Mouse (Mus musculus): ENCODE measurements around the gene A930017K11Rik. TPM values are rescaled to one million over a fixed set of nuclear protein-coding genes. Genes with fewer than 3 reads are reported as not detected.

Gene A930017K11Rik
- 6.8 and 7.2 TPM in 2 replicates for polyA plus RNA-seq (2015; fragmentation: Nextera tagmentation; extraction: Ambion mirVana)

DNA sequence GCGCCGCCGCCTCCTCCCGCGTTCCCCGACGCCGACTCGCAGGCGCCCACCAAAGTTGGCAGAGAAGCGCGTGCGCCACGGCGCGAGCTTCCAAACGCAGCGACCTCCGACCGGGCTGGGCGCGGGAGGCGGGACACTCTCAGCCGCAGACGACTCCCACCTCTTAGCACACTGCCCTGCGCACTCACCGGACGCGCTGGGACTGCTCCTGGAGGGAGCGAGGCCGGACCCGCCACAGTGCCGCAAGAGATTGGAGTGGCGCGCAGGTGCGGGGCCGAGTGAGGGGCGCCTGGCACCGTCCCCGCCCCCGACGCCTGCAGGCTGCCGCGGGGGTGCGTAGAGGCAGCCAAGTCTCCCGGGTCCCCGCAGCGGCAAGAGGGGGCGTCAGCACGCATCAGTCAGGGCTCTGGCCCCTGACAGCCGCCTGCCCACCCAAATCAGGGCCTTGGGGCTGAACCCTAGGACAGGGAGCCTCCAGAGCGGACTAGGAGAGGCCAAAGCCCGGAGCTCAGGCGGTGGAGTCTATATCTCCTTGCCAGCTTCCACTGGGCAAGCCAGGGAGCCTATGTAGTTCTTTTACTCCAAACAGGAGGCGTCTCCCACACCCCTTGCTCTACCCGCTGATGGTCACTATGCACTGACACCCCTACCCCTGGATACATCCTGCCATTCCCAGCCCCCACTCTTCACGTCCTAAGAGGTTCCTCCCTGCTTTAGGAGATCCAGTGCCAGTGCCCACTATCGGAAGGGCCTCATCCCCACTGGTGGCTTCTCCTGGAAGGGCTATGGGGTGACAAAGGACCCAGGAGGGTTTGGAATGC is at the start of gene A930017K11Rik:
Gene A930017K11Rik (minus strand): TSS at position 763 of the 821 bp plus-strand sequence.
- peak; percentile 29 for DNase-seq (ENCODE audit: low spot score)

DNA sequence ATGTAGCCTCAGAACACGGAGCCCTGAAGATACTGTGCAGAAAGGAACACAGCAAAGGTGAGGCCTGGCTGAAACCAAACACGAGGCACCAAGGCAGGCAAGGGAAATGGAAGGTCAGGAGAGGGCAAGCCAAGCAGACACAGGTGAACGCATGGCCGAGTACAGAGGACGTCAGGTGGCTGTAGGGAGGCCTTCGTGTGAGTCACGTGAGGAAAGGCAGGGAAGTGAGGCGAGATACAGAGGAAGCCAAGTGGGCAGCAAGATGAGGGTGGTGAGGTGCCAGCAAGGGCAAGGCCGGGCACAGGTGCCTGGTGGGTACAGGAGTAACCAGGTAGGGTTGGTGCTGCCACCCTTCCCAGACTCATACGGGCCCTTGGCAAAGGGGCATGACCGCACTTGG is 46.1 kb upstream of the A930017K11Rik start:
- H3K9me3 ChIP-seq (replicated peaks; ENCODE audit: low read length), result no peaks in the 10 kb centered on the region
- no peak overlapping the region for H3K27ac ChIP-seq
- no peak overlapping the region for H3K9ac ChIP-seq (ENCODE audit: low read depth, low read length)
- no peak overlapping the region for H3K4me2 ChIP-seq (ENCODE audit: low read length)
- no peaks in the 10 kb centered on the region; the same call in 1 of the 2 replicates for H3K4me1 ChIP-seq (replicated peaks; ENCODE audit: insufficient read depth, low read length)
- TF ChIP-seq CTCF (IDR thresholded peaks at IDR 0.05; ENCODE audit: low read depth), result no peak
- peaks cover 10% of the 10 kb centered on the region; the same call in 1 of the 2 replicates for H3K36me3 ChIP-seq (ENCODE audit: insufficient read depth, low read length)
- DNase-seq (ENCODE audit: low spot score), result no peak
- ATAC-seq (replicated peaks; ENCODE audit: low FRiP score, low read depth), result peak; percentile 78
- 57% methylated on average over 11 of the region's 11 CpGs for WGBS
- H3K27me3 ChIP-seq (ENCODE audit: insufficient read depth, low read length), result no peaks in the 10 kb centered on the region
- H3K4me3 ChIP-seq (replicated peaks; ENCODE audit: low read depth, low read length), result no peak overlapping the region

More for the DNA sequence above, at the start of gene A930017K11Rik:
- H3K27me3 ChIP-seq (ENCODE audit: insufficient read depth, low read length), result peaks cover 13% of the 10 kb centered on the region
- H3K9me3 ChIP-seq (replicated peaks; ENCODE audit: low read length), result no peaks in the 10 kb centered on the region
- no peaks in the 10 kb centered on the region for H3K36me3 ChIP-seq (ENCODE audit: insufficient read depth, low read length)
- ATAC-seq (replicated peaks; ENCODE audit: low FRiP score, low read depth), result peak; percentile 23; the same call in 1 of the 2 replicates
- TF ChIP-seq CTCF (IDR thresholded peaks at IDR 0.05; ENCODE audit: low read depth), result no peak
- 0 out of 2 replicates have a peak, but pooled peaks cover 2% of the 10 kb centered on the region for H3K4me1 ChIP-seq (replicated peaks; ENCODE audit: insufficient read depth, low read length)
- H3K27ac ChIP-seq, result peak within 1 kb of the TSS; percentile 60
- H3K9ac ChIP-seq (ENCODE audit: low read depth, low read length), result peak within 1 kb of the TSS; percentile 56
- WGBS, result 2% methylated on average over 58 of the region's 58 CpGs
- peak within 1 kb of the TSS; percentile 72 for H3K4me2 ChIP-seq (ENCODE audit: low read length)
- H3K4me3 ChIP-seq (replicated peaks; ENCODE audit: low read depth, low read length), result peak within 1 kb of the TSS; percentile 37

DNA sequence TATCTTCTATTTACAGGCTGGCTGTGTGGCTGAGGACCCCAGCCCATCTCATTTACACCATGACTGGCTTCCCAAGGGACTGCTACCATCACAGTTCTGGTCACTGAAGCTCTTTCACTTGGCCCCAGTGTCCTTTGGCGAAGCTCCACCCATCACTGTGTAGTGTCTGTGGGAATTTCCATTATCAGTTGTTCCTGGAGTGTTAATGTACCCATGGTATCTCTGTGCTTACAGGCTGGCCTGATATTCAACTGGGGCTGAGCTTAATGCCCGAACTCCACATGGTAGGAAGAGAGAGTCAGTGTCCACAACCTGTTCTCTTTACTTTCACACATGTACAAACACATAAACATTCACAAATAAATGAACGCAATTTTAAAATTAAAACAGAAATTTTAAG is 41.1 kb upstream of the A930017K11Rik start:
- no peak for TF ChIP-seq CTCF (IDR thresholded peaks at IDR 0.05; ENCODE audit: low read depth)
- WGBS, result 91% methylated on average over 3 of the region's 3 CpGs
- Histone ChIP-seq H3K4me2 (ENCODE audit: low read length) (no peak overlapping the region), H3K36me3 (ENCODE audit: insufficient read depth, low read length) (peaks cover 31% of the 10 kb centered on the region), H3K27ac (no peak overlapping the region), H3K4me3 (replicated peaks; ENCODE audit: low read depth, low read length) (no peak overlapping the region), H3K9ac (ENCODE audit: low read depth, low read length) (no peak overlapping the region), H3K9me3 (replicated peaks; ENCODE audit: low read length) (no peaks in the 10 kb centered on the region), H3K4me1 (replicated peaks; ENCODE audit: insufficient read depth, low read length) (no peaks in the 10 kb centered on the region; the same call in 1 of the 2 replicates), H3K27me3 (ENCODE audit: insufficient read depth, low read length) (no peaks in the 10 kb centered on the region)
- DNase-seq (ENCODE audit: low spot score), result no peak
- ATAC-seq (replicated peaks; ENCODE audit: low FRiP score, low read depth), result no peak

DNA sequence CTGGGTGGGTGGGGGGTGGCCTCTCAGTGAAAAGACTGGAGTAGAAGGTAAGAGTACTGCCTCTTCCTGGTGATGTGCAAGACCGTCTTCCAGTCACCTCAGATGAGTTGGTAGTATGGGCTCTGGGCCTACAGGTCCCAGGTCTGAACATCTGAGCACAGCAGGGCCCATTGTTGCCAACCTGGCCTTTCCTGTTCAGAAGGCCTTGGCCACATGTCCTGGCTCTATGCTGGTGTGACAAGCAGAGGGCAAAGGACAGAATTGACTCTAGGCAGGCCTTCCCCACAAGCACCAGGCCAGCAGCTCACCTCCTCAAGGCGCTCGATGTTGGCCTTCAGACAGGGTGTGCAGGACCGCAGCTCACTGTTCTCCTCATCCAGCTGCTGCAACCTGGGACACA is 39.9 kb upstream of the A930017K11Rik start:
- no peaks in the 10 kb centered on the region for H3K4me1 ChIP-seq (replicated peaks; ENCODE audit: insufficient read depth, low read length)
- no peak overlapping the region for H3K9ac ChIP-seq (ENCODE audit: low read depth, low read length)
- H3K27ac ChIP-seq, result no peak overlapping the region
- no peak for ATAC-seq (replicated peaks; ENCODE audit: low FRiP score, low read depth)
- no peaks in the 10 kb centered on the region for H3K9me3 ChIP-seq (replicated peaks; ENCODE audit: low read length)
- WGBS, result 98% methylated on average over 4 of the region's 4 CpGs
- TF ChIP-seq CTCF (IDR thresholded peaks at IDR 0.05; ENCODE audit: low read depth), result no peak
- no peak overlapping the region for H3K4me3 ChIP-seq (replicated peaks; ENCODE audit: low read depth, low read length)
- DNase-seq (ENCODE audit: low spot score), result no peak
- peaks cover 25% of the 10 kb centered on the region for H3K36me3 ChIP-seq (ENCODE audit: insufficient read depth, low read length)
- no peaks in the 10 kb centered on the region for H3K27me3 ChIP-seq (ENCODE audit: insufficient read depth, low read length)
- H3K4me2 ChIP-seq (ENCODE audit: low read length), result no peak overlapping the region

DNA sequence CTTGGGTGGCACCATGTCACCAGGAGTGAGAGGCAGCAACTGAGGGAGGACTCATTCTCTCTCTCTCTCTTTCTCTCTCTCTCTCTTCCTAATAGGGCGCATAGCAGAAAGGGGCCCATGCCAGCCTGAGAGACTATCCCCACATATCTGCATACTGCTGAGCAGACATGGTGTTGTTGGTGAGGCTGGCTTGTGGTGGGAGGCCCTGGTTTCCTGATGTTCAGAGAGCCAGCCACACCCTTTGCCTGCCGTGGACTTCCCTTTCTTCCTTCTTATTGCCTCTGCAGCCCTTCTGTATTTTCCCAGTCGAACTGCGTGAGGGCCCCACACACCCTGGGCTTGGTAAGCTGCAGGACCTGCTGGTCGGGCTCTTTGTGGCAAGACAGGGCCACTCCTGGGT is 38.0 kb upstream of the A930017K11Rik start:
- H3K4me1 ChIP-seq (replicated peaks; ENCODE audit: insufficient read depth, low read length), result no peaks in the 10 kb centered on the region
- H3K27ac ChIP-seq, result no peak overlapping the region
- no peak overlapping the region for H3K9ac ChIP-seq (ENCODE audit: low read depth, low read length)
- no peak for DNase-seq (ENCODE audit: low spot score)
- no peaks in the 10 kb centered on the region for H3K27me3 ChIP-seq (ENCODE audit: insufficient read depth, low read length)
- H3K4me2 ChIP-seq (ENCODE audit: low read length), result no peak overlapping the region
- ATAC-seq (replicated peaks; ENCODE audit: low FRiP score, low read depth), result no peak
- peaks cover 25% of the 10 kb centered on the region for H3K36me3 ChIP-seq (ENCODE audit: insufficient read depth, low read length)
- H3K9me3 ChIP-seq (replicated peaks; ENCODE audit: low read length), result no peaks in the 10 kb centered on the region
- H3K4me3 ChIP-seq (replicated peaks; ENCODE audit: low read depth, low read length), result no peak overlapping the region
- no peak for TF ChIP-seq CTCF (IDR thresholded peaks at IDR 0.05; ENCODE audit: low read depth)
- 87% methylated on average over 5 of the region's 5 CpGs for WGBS

DNA sequence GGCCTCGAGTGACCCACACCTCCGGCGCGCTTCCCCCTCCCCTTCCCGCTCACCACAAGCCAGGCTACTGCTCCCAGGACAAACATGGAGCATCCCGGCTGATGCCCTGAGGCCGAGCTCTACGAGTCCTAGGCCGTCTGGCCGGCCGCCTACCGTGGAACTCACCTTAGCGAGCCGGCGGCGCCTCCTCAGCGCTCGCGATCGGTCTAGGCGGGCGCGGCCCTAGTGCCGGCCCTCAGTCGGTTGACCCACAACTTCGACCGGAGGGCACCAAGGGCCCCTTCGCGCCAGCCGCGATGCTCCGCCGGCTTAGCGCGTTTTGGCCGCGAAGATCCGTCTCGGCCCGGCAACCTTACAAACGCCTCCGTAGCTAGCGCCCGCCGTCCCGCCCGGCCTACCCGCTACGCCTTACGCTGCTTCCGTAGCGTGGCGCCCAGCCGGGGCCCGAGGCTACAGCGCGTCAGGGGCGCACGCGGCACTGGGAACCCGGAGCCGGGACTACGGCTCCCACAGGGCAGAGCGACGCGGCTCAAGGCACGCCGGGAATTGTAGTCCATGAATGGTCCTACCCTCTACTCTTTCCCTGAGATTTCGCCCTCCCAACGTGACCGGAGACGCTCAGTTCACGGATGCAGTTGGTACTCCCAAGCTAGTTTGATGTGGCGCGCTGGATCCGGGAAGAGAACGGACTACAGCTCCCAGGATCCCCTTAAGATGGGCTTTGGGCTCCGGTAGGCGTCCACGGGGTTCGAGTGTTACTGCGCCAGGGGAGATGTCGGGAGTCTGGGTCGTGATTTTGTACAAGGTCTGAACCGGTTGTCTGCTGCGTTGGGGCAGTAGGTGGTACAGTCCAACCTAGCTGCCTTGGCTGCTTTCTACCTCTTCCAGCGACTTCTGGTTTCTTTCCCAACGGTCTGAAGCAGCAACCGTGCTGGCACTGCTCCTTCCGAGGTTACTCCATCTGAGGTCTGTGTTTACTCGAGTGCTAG is 33.2 kb upstream of the A930017K11Rik start, which contains the start of gene Capn15:
Gene Capn15 (minus strand): TSS at position 491 of the 989 bp plus-strand sequence.
- no peak for TF ChIP-seq CTCF (IDR thresholded peaks at IDR 0.05; ENCODE audit: low read depth)
- no peaks in the 10 kb centered on the region for H3K27me3 ChIP-seq (ENCODE audit: insufficient read depth, low read length)
- peaks cover 11% of the 10 kb centered on the region; the same call in 1 of the 2 replicates for H3K4me1 ChIP-seq (replicated peaks; ENCODE audit: insufficient read depth, low read length)
- peaks cover 12% of the 10 kb centered on the region; the same call in 1 of the 2 replicates for H3K36me3 ChIP-seq (ENCODE audit: insufficient read depth, low read length)
- WGBS, result under 1% methylated on average over 91 of the region's 91 CpGs
- H3K4me3 ChIP-seq (replicated peaks; ENCODE audit: low read depth, low read length), result peak within 1 kb of the TSS; percentile 89
- peak within 1 kb of the TSS; percentile 85 for H3K27ac ChIP-seq
- ATAC-seq (replicated peaks; ENCODE audit: low FRiP score, low read depth) (peak; percentile 97), DNase-seq (ENCODE audit: low spot score) (peak; percentile 99)
- peak within 1 kb of the TSS; percentile 94 for H3K4me2 ChIP-seq (ENCODE audit: low read length)
- H3K9me3 ChIP-seq (replicated peaks; ENCODE audit: low read length), result no peaks in the 10 kb centered on the region
- peak within 1 kb of the TSS; percentile 92 for H3K9ac ChIP-seq (ENCODE audit: low read depth, low read length)

Measured in kidney, postnatal 0 days (tissue).